Mouse (Mus musculus) MEL (cell line): Measurements from ENCODE around the gene Rab11fip3. TPM values are rescaled to one million over a fixed set of nuclear protein-coding genes. Genes with fewer than 3 reads are reported as not detected.

Source experiments
- DNase-seq: peaks from one replicate; pipeline ENCODE4 v3.0.0; 2011; ENCODE audit warnings: low read depth, low spot score
- H3K27ac ChIP-seq: 2 replicates; pipeline ENCODE4 v1.5.1; 2012; ENCODE audit warnings: low read depth, mild to moderate bottlenecking, control low read depth, low read length, moderate library complexity; ENCODE audit not compliant: control insufficient read depth
- H3K27me3 ChIP-seq, 2 experiments: fragments of 150-350 bp in 1 of 2; sonication (generic) in 1 of 2; 2 replicates each; pipeline ENCODE4 v1.6.1; 2012; ENCODE audit warnings: low read length in 2 of 2, mild to moderate bottlenecking in 2 of 2, improper control_type of control experiment in 1 of 2, moderate library complexity in 1 of 2; ENCODE audit not compliant: insufficient read depth in 2 of 2, control insufficient read depth in 1 of 2
- H3K36me3 ChIP-seq, 2 experiments: 2 replicates each; pipeline ENCODE4 v1.6.1; 2012 to 2014; ENCODE audit warnings: low read length in 2 of 2, improper control_type of control experiment in 1 of 2, inconsistent platforms in 1 of 2, mild to moderate bottlenecking in 1 of 2; ENCODE audit not compliant: insufficient read depth in 2 of 2, control insufficient read depth in 1 of 2
- H3K4me1 ChIP-seq, 2 experiments: fragments of 150-350 bp in 1 of 2; sonication (generic) in 1 of 2; 2 replicates each; pipeline ENCODE4 v1.6.1; 2012; ENCODE audit warnings: low read length in 2 of 2, improper control_type of control experiment in 1 of 2, mild to moderate bottlenecking in 1 of 2; ENCODE audit not compliant: insufficient read depth in 2 of 2, control insufficient read depth in 1 of 2
- H3K4me3 ChIP-seq, 2 experiments: fragments of 150-350 bp in 1 of 2; sonication (generic) in 1 of 2; 2 replicates each; pipeline ENCODE4 v1.5.1; 2012; ENCODE audit warnings: low read depth in 2 of 2, low read length in 2 of 2, mild to moderate bottlenecking in 2 of 2, moderate library complexity in 2 of 2, control low read depth in 1 of 2, improper control_type of control experiment in 1 of 2; ENCODE audit not compliant: control insufficient read depth in 1 of 2, insufficient read depth in 1 of 2
- H3K79me2 ChIP-seq: 2 replicates; pipeline ENCODE4 v1.6.1; 2012; ENCODE audit warnings: mild to moderate bottlenecking, low read length, moderate library complexity; ENCODE audit not compliant: control insufficient read depth, poor library complexity, insufficient read depth
- H3K9ac ChIP-seq: 2 replicates; pipeline ENCODE4 v1.6.1; 2012; ENCODE audit warnings: low read depth, mild to moderate bottlenecking, control low read depth, low read length, moderate library complexity; ENCODE audit not compliant: control insufficient read depth, poor library complexity, severe bottlenecking
- H3K9me3 ChIP-seq: fragments of 150-350 bp; sonication (generic); replicated peaks from 2 replicates; pipeline ENCODE4 v1.6.1; 2012; ENCODE audit warnings: mild to moderate bottlenecking, low read length, improper control_type of control experiment, moderate library complexity; ENCODE audit not compliant: insufficient read depth
- BHLHE40 ChIP-seq: IDR thresholded peaks from 2 replicates; pipeline ENCODE4 v1.6.1; 2012; ENCODE audit warnings: low read depth, mild to moderate bottlenecking, inconsistent platforms, low read length, improper control_type of control experiment, borderline replicate concordance
- CHD1 ChIP-seq: IDR thresholded peaks from 2 replicates; pipeline ENCODE4 v1.6.1; 2012; ENCODE audit warnings: low read depth, mild to moderate bottlenecking, inconsistent platforms, low read length, improper control_type of control experiment
- CHD2 ChIP-seq: IDR thresholded peaks from 2 replicates; pipeline ENCODE4 v1.6.1; 2011; ENCODE audit warnings: low read length, improper control_type of control experiment
- E2F4 ChIP-seq: IDR thresholded peaks from 2 replicates; pipeline ENCODE4 v1.6.1; 2011; ENCODE audit warnings: low read depth, low read length, improper control_type of control experiment, borderline replicate concordance
- ELF1 ChIP-seq: IDR thresholded peaks from 2 replicates; pipeline ENCODE4 v1.6.1; 2014; ENCODE audit warnings: low read depth, mild to moderate bottlenecking, inconsistent platforms, low read length, improper control_type of control experiment, moderate library complexity
- GABPA ChIP-seq: IDR thresholded peaks from 2 replicates; pipeline ENCODE4 v1.6.1; 2012; ENCODE audit warnings: low read depth, mild to moderate bottlenecking, inconsistent platforms, low read length, improper control_type of control experiment, moderate library complexity
- KAT2A ChIP-seq: conservative IDR thresholded peaks from 2 replicates; pipeline ENCODE4 v1.6.1; 2012; ENCODE audit warnings: low read depth, low read length, improper control_type of control experiment, inconsistent platforms
- MAZ ChIP-seq: IDR thresholded peaks from 2 replicates; pipeline ENCODE4 v1.6.1; 2012; ENCODE audit warnings: low read depth, mild to moderate bottlenecking, inconsistent platforms, low read length, improper control_type of control experiment
- MEF2A ChIP-seq: IDR thresholded peaks from 2 replicates; pipeline ENCODE4 v1.6.1; 2014; ENCODE audit warnings: low read depth, mild to moderate bottlenecking, inconsistent platforms, low read length, improper control_type of control experiment; ENCODE audit not compliant: poor library complexity, insufficient replicate concordance, severe bottlenecking; ENCODE audit errors: extremely low read depth
- MXI1 ChIP-seq: IDR thresholded peaks from 2 replicates; pipeline ENCODE4 v1.6.1; 2011; ENCODE audit warnings: mild to moderate bottlenecking, low read depth, low read length, improper control_type of control experiment
- MYB ChIP-seq: IDR thresholded peaks from 2 replicates; pipeline ENCODE4 v1.6.1; 2011; ENCODE audit warnings: mild to moderate bottlenecking, low read depth, low read length, improper control_type of control experiment
- MYC ChIP-seq: IDR thresholded peaks from 2 replicates; pipeline ENCODE4 v1.6.1; 2011; ENCODE audit warnings: low read depth, mild to moderate bottlenecking, low read length, improper control_type of control experiment, moderate library complexity
- NELFE ChIP-seq: IDR thresholded peaks from 2 replicates; pipeline ENCODE4 v1.6.1; 2011; ENCODE audit warnings: low read depth, low read length, improper control_type of control experiment
- POLR2A ChIP-seq, 2 experiments: IDR thresholded peaks; 2 replicates each; pipeline ENCODE4 v1.6.1; 2011 to 2012; ENCODE audit warnings: low read length in 2 of 2, mild to moderate bottlenecking in 2 of 2, control low read depth in 1 of 2, improper control_type of control experiment in 1 of 2, low read depth in 1 of 2, moderate library complexity in 1 of 2; ENCODE audit not compliant: control insufficient read depth in 1 of 2, insufficient read depth in 1 of 2, poor library complexity in 1 of 2
- RAD21 ChIP-seq: IDR thresholded peaks from 2 replicates; pipeline ENCODE4 v1.6.1; 2011; ENCODE audit warnings: mild to moderate bottlenecking, low read depth, low read length, improper control_type of control experiment
- RCOR1 ChIP-seq: IDR thresholded peaks from 2 replicates; pipeline ENCODE4 v1.6.1; 2012; ENCODE audit warnings: low read depth, mild to moderate bottlenecking, inconsistent platforms, low read length, improper control_type of control experiment
- SIN3A ChIP-seq: IDR thresholded peaks from 2 replicates; pipeline ENCODE4 v1.6.1; 2012; ENCODE audit warnings: low read length, improper control_type of control experiment, inconsistent platforms
- SMC3 ChIP-seq: IDR thresholded peaks from 2 replicates; pipeline ENCODE4 v1.6.1; 2011; ENCODE audit warnings: low read depth, low read length, improper control_type of control experiment
- TAL1 ChIP-seq: IDR thresholded peaks from 2 replicates; pipeline ENCODE4 v1.6.1; 2012; ENCODE audit warnings: mild to moderate bottlenecking, inconsistent platforms, low read length, moderate library complexity, mixed read lengths
- TBP ChIP-seq: IDR thresholded peaks from 2 replicates; pipeline ENCODE4 v1.8.0; 2011; ENCODE audit warnings: low read depth, low read length, improper control_type of control experiment
- TCF12 ChIP-seq: IDR thresholded peaks from 2 replicates; pipeline ENCODE4 v1.6.1; 2014; ENCODE audit warnings: low read depth, mild to moderate bottlenecking, inconsistent platforms, low read length, improper control_type of control experiment, moderate library complexity
- USF1 ChIP-seq: IDR thresholded peaks from 2 replicates; pipeline ENCODE4 v1.6.1; 2014; ENCODE audit warnings: low read depth, mild to moderate bottlenecking, inconsistent platforms, low read length, improper control_type of control experiment, moderate library complexity
- USF2 ChIP-seq, 2 experiments: IDR thresholded peaks; 2 replicates each; pipeline ENCODE4 v1.6.1; 2011 to 2012; ENCODE audit warnings: improper control_type of control experiment in 2 of 2, low read length in 2 of 2, borderline replicate concordance in 1 of 2, inconsistent platforms in 1 of 2, low read depth in 1 of 2, mild to moderate bottlenecking in 1 of 2; ENCODE audit not compliant: insufficient read depth in 1 of 2
- ZKSCAN1 ChIP-seq: IDR thresholded peaks from 2 replicates; pipeline ENCODE4 v1.6.1; 2012; ENCODE audit warnings: low read depth, mild to moderate bottlenecking, inconsistent platforms, low read length, improper control_type of control experiment, moderate library complexity
- ZNF384 ChIP-seq: IDR thresholded peaks from 2 replicates; pipeline ENCODE4 v1.6.1; 2012; ENCODE audit warnings: low read depth, mild to moderate bottlenecking, inconsistent platforms, low read length, improper control_type of control experiment
- polyA plus RNA-seq, 2 experiments: library from polyadenylated mRNA; stranded (reverse) in 1 of 2; unstranded in 1 of 2; fragments of >175 nt in 1 of 2; fragments of >200 nt in 1 of 2; gene quantifications; 2 replicates each; pipeline versions ENCODE4 v1.2.1 to v1.2.4; 2012; ENCODE audit warnings: low replicate concordance in 2 of 2, low read depth in 1 of 2; ENCODE audit not compliant: insufficient read length in 2 of 2, insufficient read depth in 1 of 2, missing spikeins in 1 of 2
- total RNA-seq: library from RNA; depleted of rRNA; stranded (reverse); fragments of 300-350 nt; gene quantifications from 2 replicates; pipeline ENCODE4 v1.2.3, GENCODE M21; 2012

Rab11fip3 gene
- total and polyA plus RNA-seq, 3 experiments, result 3.2 to 18.9 TPM; not detected in 1

- H3K27ac ChIP-seq, result no peak overlapping the region
Measured at GRCm38 (mm10) chr17:25958771-25959494, 110.4 kb downstream of the Rab11fip3 start.

GRCm38 (mm10) chr17:25957586-25958051 lies 111.7 kb downstream of the Rab11fip3 start:
- H3K79me2 ChIP-seq, result no peaks in the 10 kb centered on the region
- no peak for DNase-seq
- peaks cover 5 to 18% of the 10 kb centered on the region in 2 experiments; a peak in 3 of 4 replicates for H3K4me1 ChIP-seq
- no peaks in the 10 kb centered on the region for H3K9me3 ChIP-seq
- TF ChIP-seq MEF2A, result no peak
- TF ChIP-seq MYB, result no peak
- TF ChIP-seq USF2 (IDR thresholded peaks at IDR 0.05; ENCODE audit: borderline replicate concordance in 1 of 2, insufficient read depth in 1 of 2, low read depth in 1 of 2, low read length in 2 of 2), result no peak
- TF ChIP-seq TAL1, result no peak
- TF ChIP-seq MYC, result no peak
- no peak for TF ChIP-seq RCOR1
- no peak for TF ChIP-seq BHLHE40
- no peak for TF ChIP-seq TBP
- TF ChIP-seq ELF1, result no peak
- TF ChIP-seq CHD2, result no peak
- no peak for TF ChIP-seq SIN3A
- no peak for TF ChIP-seq GABPA
- TF ChIP-seq ZNF384, result no peak
- no peak for TF ChIP-seq KAT2A
- TF ChIP-seq MAZ, result no peak
- TF ChIP-seq RAD21, result no peak
- TF ChIP-seq CHD1, result no peak
- TF ChIP-seq MXI1, result no peak
- no peak for TF ChIP-seq POLR2A (IDR thresholded peaks at IDR 0.05; ENCODE audit: control insufficient read depth in 1 of 2, insufficient read depth in 1 of 2, low read depth in 1 of 2, low read length in 2 of 2, poor library complexity in 1 of 2)
- TF ChIP-seq, all 39 proteins: peak for 0
- Histone ChIP-seq H3K27me3 (no peaks in the 10 kb centered on the region), H3K36me3 (peaks cover 0 to 13% of the 10 kb centered on the region in 2 experiments; a peak in 3 of 4 replicates), H3K27ac (no peak overlapping the region), H3K4me3 (no peak overlapping the region), H3K9ac (no peak overlapping the region)

More at GRCm38 (mm10) chr17:25958771-25959494, 110.4 kb downstream of the Rab11fip3 start:
- Histone ChIP-seq H3K9me3 (no peaks in the 10 kb centered on the region), H3K27me3 (no peaks in the 10 kb centered on the region), H3K36me3 (peaks cover 0 to 13% of the 10 kb centered on the region in 2 experiments; a peak in 3 of 4 replicates), H3K4me1 (peaks cover 5 to 20% of the 10 kb centered on the region in 2 experiments; a peak in 3 of 4 replicates), H3K4me3 (no peak overlapping the region), H3K9ac (no peak overlapping the region), H3K79me2 (no peaks in the 10 kb centered on the region)
- DNase-seq, result no peak
- TF ChIP-seq TCF12, result no peak
- no peak for TF ChIP-seq NELFE
- no peak for TF ChIP-seq BHLHE40
- no peak for TF ChIP-seq KAT2A
- no peak for TF ChIP-seq MYB
- TF ChIP-seq SMC3, result no peak
- no peak for TF ChIP-seq USF1
- no peak for TF ChIP-seq ZKSCAN1
- no peak for TF ChIP-seq E2F4
